Mouse (Mus musculus): Measurements from ENCODE around the gene Slc6a5. TPM values are rescaled to one million over a fixed set of nuclear protein-coding genes. Genes with fewer than 3 reads are reported as not detected.

The Slc6a5 gene
- polyA plus RNA-seq, 1 experiment: not detected

DNA sequence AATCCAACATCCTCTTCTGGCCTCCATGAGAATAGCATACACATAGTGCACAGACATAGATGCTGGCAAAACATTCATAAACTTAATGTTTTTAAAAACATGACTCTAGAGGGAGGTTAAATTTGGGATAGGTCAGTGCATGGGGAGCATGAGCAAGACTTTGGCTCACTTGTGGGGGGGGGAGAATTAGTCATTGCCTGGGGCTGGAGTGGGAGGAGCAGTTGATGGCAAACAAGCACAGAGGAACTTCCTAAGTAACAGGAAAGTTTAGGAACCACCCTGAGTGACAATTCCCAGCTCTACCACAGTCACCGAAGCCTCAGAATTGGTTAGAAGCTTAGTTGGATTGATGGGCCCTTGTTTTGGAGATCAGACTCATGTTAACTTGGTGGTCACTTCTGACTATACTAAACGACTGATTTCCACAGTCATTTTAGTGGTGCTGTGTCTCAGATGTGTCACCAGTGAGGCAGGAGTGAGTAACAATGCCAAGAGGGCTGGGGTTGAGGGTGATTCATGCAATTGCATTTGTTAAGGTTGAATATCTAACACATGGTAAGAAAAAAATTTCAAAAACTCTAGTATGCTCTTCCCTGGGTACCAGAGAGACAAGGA lies 22.1 kb upstream of the Slc6a5 start:
- Histone ChIP-seq H3K27ac (ENCODE audit: insufficient read depth, low read depth, low read length) (no peak overlapping the region), H3K4me1 (ENCODE audit: control insufficient read depth, insufficient read depth, low read length) (peaks cover 14% of the 10 kb centered on the region), H3K4me3 (ENCODE audit: insufficient read depth, low read length) (no peak overlapping the region)
- TF ChIP-seq POLR2A (IDR thresholded peaks at IDR 0.05; ENCODE audit: borderline replicate concordance, low read depth, low read length): no peak
- TF ChIP-seq CTCF (IDR thresholded peaks at IDR 0.05; ENCODE audit: low read depth, low read length): no peak

GRCm38 (mm10) chr7:49894786-49895185 lies 15.2 kb upstream of the Slc6a5 start:
- TF ChIP-seq CTCF (IDR thresholded peaks at IDR 0.05; ENCODE audit: low read depth, low read length) (no peak), POLR2A (IDR thresholded peaks at IDR 0.05; ENCODE audit: borderline replicate concordance, low read depth, low read length) (no peak)
- Histone ChIP-seq H3K4me1 (ENCODE audit: control insufficient read depth, insufficient read depth, low read length) (no peaks in the 10 kb centered on the region), H3K27ac (ENCODE audit: insufficient read depth, low read depth, low read length) (no peak overlapping the region), H3K4me3 (ENCODE audit: insufficient read depth, low read length) (no peak overlapping the region)

DNA sequence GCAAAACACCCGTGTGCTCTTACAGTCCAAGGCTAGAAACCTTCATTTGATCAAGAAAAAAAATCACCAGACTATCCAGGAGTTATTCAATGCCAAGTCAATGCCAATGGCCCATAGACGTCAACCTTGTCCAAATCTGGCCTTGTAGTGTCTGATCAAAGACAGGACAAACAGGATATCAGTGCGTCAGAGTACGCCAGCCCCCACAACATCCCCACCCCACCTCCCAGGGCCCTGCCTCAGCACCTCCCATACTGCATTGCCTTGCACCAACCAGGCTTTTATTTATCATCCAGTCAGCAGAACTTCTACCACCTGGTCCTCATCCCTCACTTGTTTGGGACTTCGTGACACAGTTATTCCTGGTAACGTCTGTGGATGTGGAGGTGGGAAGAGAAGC lies 14.7 kb upstream of the Slc6a5 start:
- H3K4me1 ChIP-seq (ENCODE audit: control insufficient read depth, insufficient read depth, low read length): no peaks in the 10 kb centered on the region
- H3K27ac ChIP-seq (ENCODE audit: insufficient read depth, low read depth, low read length): no peak overlapping the region

GRCm38 (mm10) chr7:49902003-49902552 lies 7.9 kb upstream of the Slc6a5 start:
- no peak overlapping the region for H3K4me3 ChIP-seq (ENCODE audit: insufficient read depth, low read length)
- TF ChIP-seq CTCF (IDR thresholded peaks at IDR 0.05; ENCODE audit: low read depth, low read length): no peak
- TF ChIP-seq POLR2A (IDR thresholded peaks at IDR 0.05; ENCODE audit: borderline replicate concordance, low read depth, low read length): no peak
- H3K27ac ChIP-seq (ENCODE audit: insufficient read depth, low read depth, low read length): no peak overlapping the region
- H3K4me1 ChIP-seq (ENCODE audit: control insufficient read depth, insufficient read depth, low read length): no peaks in the 10 kb centered on the region

More for the DNA sequence above, 14.7 kb upstream of the Slc6a5 start:
- no peak overlapping the region for H3K4me3 ChIP-seq (ENCODE audit: insufficient read depth, low read length)
- no peak for TF ChIP-seq POLR2A (IDR thresholded peaks at IDR 0.05; ENCODE audit: borderline replicate concordance, low read depth, low read length)
- TF ChIP-seq CTCF (IDR thresholded peaks at IDR 0.05; ENCODE audit: low read depth, low read length): no peak

- Histone ChIP-seq H3K4me3 (ENCODE audit: insufficient read depth, low read length) (no peak overlapping the region), H3K4me1 (ENCODE audit: control insufficient read depth, insufficient read depth, low read length) (no peaks in the 10 kb centered on the region), H3K27ac (ENCODE audit: insufficient read depth, low read depth, low read length) (no peak overlapping the region)
- TF ChIP-seq POLR2A (IDR thresholded peaks at IDR 0.05; ENCODE audit: borderline replicate concordance, low read depth, low read length) (no peak), CTCF (IDR thresholded peaks at IDR 0.05; ENCODE audit: low read depth, low read length) (no peak)
These were observed 2.5 kb upstream of the Slc6a5 start for GRCm38 (mm10) chr7:49907191-49908171.

DNA sequence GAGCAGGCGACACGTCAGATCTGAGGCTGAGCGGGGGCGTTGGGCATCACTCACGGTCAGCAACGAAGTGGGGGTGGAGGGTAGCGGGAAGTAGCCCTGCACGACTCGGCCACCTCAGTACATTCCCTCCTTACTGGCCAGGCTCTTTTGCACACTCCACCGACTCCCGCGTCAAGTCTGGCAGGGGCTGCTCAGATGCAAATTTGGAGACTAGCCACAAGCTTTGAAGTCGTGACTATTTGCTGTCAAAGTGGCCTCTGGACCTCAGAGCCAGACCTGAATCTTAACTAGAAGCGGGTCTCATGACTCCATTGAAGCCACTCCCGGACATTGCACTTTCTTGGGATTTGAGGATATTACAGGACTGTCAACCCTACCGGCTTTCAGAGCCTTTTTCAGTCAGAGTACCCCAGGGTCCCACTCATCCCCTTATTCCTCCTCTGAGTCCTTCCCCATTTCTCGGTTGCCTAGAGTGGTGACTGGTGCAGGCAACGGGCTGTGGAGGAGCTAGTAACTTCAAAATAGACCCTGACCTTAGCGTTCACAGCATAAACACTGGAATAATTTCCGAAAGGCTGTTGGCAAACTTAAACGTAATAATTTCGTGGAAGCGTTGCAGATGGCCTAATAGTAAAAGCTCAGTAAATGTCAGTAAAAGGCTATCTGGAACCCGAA lies 1.6 kb upstream of the Slc6a5 start:
- TF ChIP-seq POLR2A (IDR thresholded peaks at IDR 0.05; ENCODE audit: borderline replicate concordance, low read depth, low read length) (no peak), CTCF (IDR thresholded peaks at IDR 0.05; ENCODE audit: low read depth, low read length) (no peak)
- Histone ChIP-seq H3K4me1 (ENCODE audit: control insufficient read depth, insufficient read depth, low read length) (no peaks in the 10 kb centered on the region), H3K4me3 (ENCODE audit: insufficient read depth, low read length) (no peak overlapping the region), H3K27ac (ENCODE audit: insufficient read depth, low read depth, low read length) (no peak overlapping the region)

- Histone ChIP-seq H3K27ac (ENCODE audit: insufficient read depth, low read depth, low read length) (no peak overlapping the region), H3K4me3 (ENCODE audit: insufficient read depth, low read length) (no peak overlapping the region), H3K4me1 (ENCODE audit: control insufficient read depth, insufficient read depth, low read length) (no peaks in the 10 kb centered on the region)
- no peak for TF ChIP-seq CTCF (IDR thresholded peaks at IDR 0.05; ENCODE audit: low read depth, low read length)
- no peak for TF ChIP-seq POLR2A (IDR thresholded peaks at IDR 0.05; ENCODE audit: borderline replicate concordance, low read depth, low read length)
These were observed 945 bp upstream of the Slc6a5 start for GRCm38 (mm10) chr7:49908990-49909411.

DNA sequence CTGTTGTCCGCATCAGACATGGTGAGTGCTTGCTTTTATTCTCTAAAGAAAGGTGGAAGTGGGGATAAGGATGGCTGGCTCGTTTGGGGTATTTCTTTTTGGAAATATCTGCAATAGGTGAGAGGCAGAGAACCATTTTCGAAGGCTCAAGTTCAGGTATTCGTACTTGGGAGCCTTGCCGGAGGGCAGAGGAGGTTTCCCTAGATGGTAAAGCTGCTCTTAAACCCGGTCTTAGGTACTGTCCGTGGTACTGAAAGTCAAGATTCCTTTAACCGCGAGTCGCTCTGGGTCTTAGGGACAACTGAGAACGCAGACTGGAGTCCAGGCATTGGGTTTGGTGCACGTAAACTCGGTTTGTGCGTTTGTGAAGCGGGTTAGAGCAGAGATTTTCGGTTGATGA lies 415 bp downstream of the Slc6a5 start:
- Histone ChIP-seq H3K4me1 (ENCODE audit: control insufficient read depth, insufficient read depth, low read length) (no peaks in the 10 kb centered on the region), H3K27ac (ENCODE audit: insufficient read depth, low read depth, low read length) (no peak overlapping the region), H3K4me3 (ENCODE audit: insufficient read depth, low read length) (no peak overlapping the region)
- TF ChIP-seq CTCF (IDR thresholded peaks at IDR 0.05; ENCODE audit: low read depth, low read length) (no peak), POLR2A (IDR thresholded peaks at IDR 0.05; ENCODE audit: borderline replicate concordance, low read depth, low read length) (no peak)

DNA sequence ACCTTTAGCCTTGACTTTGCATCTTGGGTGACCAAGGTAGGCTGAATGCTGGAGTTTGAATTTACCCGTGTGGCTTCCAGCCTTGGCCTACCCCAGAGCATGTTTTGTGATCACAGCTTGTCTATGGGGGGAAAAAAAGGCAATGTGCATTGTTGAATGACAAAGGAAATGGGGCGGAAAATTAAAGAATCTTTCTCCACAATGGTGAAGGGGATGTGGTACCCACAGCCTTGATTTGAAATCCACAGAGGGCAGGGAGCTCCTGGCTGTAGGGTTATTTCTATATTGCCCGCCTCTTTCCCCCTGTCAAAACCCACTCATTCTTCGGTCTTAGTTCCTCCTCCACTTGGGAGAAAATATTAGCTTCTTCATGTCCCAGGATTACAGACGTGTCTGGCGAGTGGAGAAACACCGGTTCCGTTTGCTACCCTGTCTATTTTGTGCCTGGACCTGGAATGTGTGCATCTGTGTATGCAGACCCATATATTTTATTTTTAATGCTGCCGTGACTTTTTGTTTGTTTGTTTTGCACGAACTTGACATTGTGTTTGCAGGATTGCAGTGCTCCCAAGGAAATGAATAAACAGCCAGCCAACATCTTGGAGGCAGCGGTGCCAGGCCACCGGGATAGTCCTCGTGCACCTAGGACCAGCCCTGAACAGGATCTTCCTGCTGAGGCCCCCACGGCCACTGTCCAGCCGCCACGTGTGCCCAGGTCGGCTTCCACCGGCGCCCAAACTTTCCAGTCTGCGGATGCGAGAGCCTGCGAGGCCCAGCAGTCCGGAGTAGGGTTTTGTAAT lies 1.4 kb downstream of the Slc6a5 start:
- Histone ChIP-seq H3K27ac (ENCODE audit: insufficient read depth, low read depth, low read length) (no peak overlapping the region), H3K4me3 (ENCODE audit: insufficient read depth, low read length) (no peak overlapping the region), H3K4me1 (ENCODE audit: control insufficient read depth, insufficient read depth, low read length) (no peaks in the 10 kb centered on the region)
- TF ChIP-seq POLR2A (IDR thresholded peaks at IDR 0.05; ENCODE audit: borderline replicate concordance, low read depth, low read length) (no peak), CTCF (IDR thresholded peaks at IDR 0.05; ENCODE audit: low read depth, low read length) (no peak)

Measured in bone marrow macrophage, adult 2 months (primary cell).